Mouse (Mus musculus): ENCODE data around the gene Ccdc149. TPM values are rescaled to one million over a fixed set of nuclear protein-coding genes. Genes with fewer than 3 reads are reported as not detected.

Ccdc149 gene
- polyA plus RNA-seq, 1 experiment from 2014 or later, result 2.8 TPM

GRCm38 (mm10) chr5:52459308-52459707 lies 12.0 kb downstream of the Ccdc149 start:
- no peak for ATAC-seq
- H3K9me3 ChIP-seq (ENCODE audit: control insufficient read depth, low read length), result no peaks in the 10 kb centered on the region
- H3K27ac ChIP-seq (ENCODE audit: low read length), result no peak overlapping the region
- no peaks in the 10 kb centered on the region for H3K4me1 ChIP-seq (ENCODE audit: control insufficient read depth, insufficient read depth, low read length)
- 87% methylated on average over 4 of the region's 4 CpGs for WGBS
- no peak overlapping the region for H3K4me2 ChIP-seq (ENCODE audit: low read depth, low read length)
- H3K36me3 ChIP-seq (ENCODE audit: control insufficient read depth, insufficient read depth, low read length), result no peaks in the 10 kb centered on the region
- H3K9ac ChIP-seq (ENCODE audit: low read depth, low read length), result no peak overlapping the region
- H3K4me3 ChIP-seq (ENCODE audit: low read length), result no peak overlapping the region
- H3K27me3 ChIP-seq (replicated peaks; ENCODE audit: control insufficient read depth, insufficient read depth, low read length), result no peaks in the 10 kb centered on the region

- no peaks in the 10 kb centered on the region for H3K36me3 ChIP-seq (ENCODE audit: control insufficient read depth, insufficient read depth, low read length)
- no peak for ATAC-seq
- H3K4me1 ChIP-seq (ENCODE audit: control insufficient read depth, insufficient read depth, low read length), result no peaks in the 10 kb centered on the region
- no peaks in the 10 kb centered on the region for H3K9me3 ChIP-seq (ENCODE audit: control insufficient read depth, low read length)
- H3K4me3 ChIP-seq (ENCODE audit: low read length), result no peak overlapping the region
- H3K9ac ChIP-seq (ENCODE audit: low read depth, low read length), result no peak overlapping the region
- H3K4me2 ChIP-seq (ENCODE audit: low read depth, low read length), result no peak overlapping the region
- 71% methylated on average over 6 of the region's 6 CpGs for WGBS
- no peak overlapping the region for H3K27ac ChIP-seq (ENCODE audit: low read length)
- H3K27me3 ChIP-seq (replicated peaks; ENCODE audit: control insufficient read depth, insufficient read depth, low read length), result no peaks in the 10 kb centered on the region
Measured at GRCm38 (mm10) chr5:52457154-52457553, 14.2 kb downstream of the Ccdc149 start.

GRCm38 (mm10) chr5:52450821-52451220 lies 20.5 kb downstream of the Ccdc149 start:
- Histone ChIP-seq H3K4me2 (ENCODE audit: low read depth, low read length) (no peak overlapping the region), H3K4me3 (ENCODE audit: low read length) (no peak overlapping the region), H3K27me3 (replicated peaks; ENCODE audit: control insufficient read depth, insufficient read depth, low read length) (no peaks in the 10 kb centered on the region), H3K27ac (ENCODE audit: low read length) (no peak overlapping the region), H3K9me3 (ENCODE audit: control insufficient read depth, low read length) (no peaks in the 10 kb centered on the region), H3K4me1 (ENCODE audit: control insufficient read depth, insufficient read depth, low read length) (no peaks in the 10 kb centered on the region), H3K9ac (ENCODE audit: low read depth, low read length) (no peak overlapping the region), H3K36me3 (ENCODE audit: control insufficient read depth, insufficient read depth, low read length) (no peaks in the 10 kb centered on the region)
- WGBS, result 80% methylated on average over 9 of the region's 9 CpGs
- ATAC-seq, result no peak

- Histone ChIP-seq H3K27me3 (replicated peaks; ENCODE audit: control insufficient read depth, insufficient read depth, low read length) (no peaks in the 10 kb centered on the region), H3K4me3 (ENCODE audit: low read length) (no peak overlapping the region), H3K9ac (ENCODE audit: low read depth, low read length) (no peak overlapping the region), H3K4me2 (ENCODE audit: low read depth, low read length) (no peak overlapping the region), H3K9me3 (ENCODE audit: control insufficient read depth, low read length) (no peaks in the 10 kb centered on the region), H3K27ac (ENCODE audit: low read length) (no peak overlapping the region), H3K36me3 (ENCODE audit: control insufficient read depth, insufficient read depth, low read length) (no peaks in the 10 kb centered on the region), H3K4me1 (ENCODE audit: control insufficient read depth, insufficient read depth, low read length) (no peaks in the 10 kb centered on the region)
- no peak for ATAC-seq
- WGBS, result 76% methylated on average over 8 of the region's 8 CpGs
Measured at GRCm38 (mm10) chr5:52449187-52449586, 22.1 kb downstream of the Ccdc149 start.

GRCm38 (mm10) chr5:52440278-52440677 lies 31.0 kb downstream of the Ccdc149 start:
- ATAC-seq, result no peak
- no peak overlapping the region for H3K27ac ChIP-seq (ENCODE audit: low read length)
- no peaks in the 10 kb centered on the region for H3K36me3 ChIP-seq (ENCODE audit: control insufficient read depth, insufficient read depth, low read length)
- WGBS, result 66% methylated on average over 11 of the region's 11 CpGs
- no peaks in the 10 kb centered on the region for H3K27me3 ChIP-seq (replicated peaks; ENCODE audit: control insufficient read depth, insufficient read depth, low read length)
- no peak overlapping the region for H3K9ac ChIP-seq (ENCODE audit: low read depth, low read length)
- H3K4me3 ChIP-seq (ENCODE audit: low read length), result no peak overlapping the region
- no peaks in the 10 kb centered on the region for H3K4me1 ChIP-seq (ENCODE audit: control insufficient read depth, insufficient read depth, low read length)
- no peak overlapping the region for H3K4me2 ChIP-seq (ENCODE audit: low read depth, low read length)
- no peaks in the 10 kb centered on the region; the same call in 1 of the 2 replicates for H3K9me3 ChIP-seq (ENCODE audit: control insufficient read depth, low read length)

- Histone ChIP-seq H3K27me3 (replicated peaks; ENCODE audit: control insufficient read depth, insufficient read depth, low read length) (no peaks in the 10 kb centered on the region), H3K4me3 (ENCODE audit: low read length) (no peak overlapping the region), H3K4me1 (ENCODE audit: control insufficient read depth, insufficient read depth, low read length) (no peaks in the 10 kb centered on the region), H3K9ac (ENCODE audit: low read depth, low read length) (no peak overlapping the region), H3K27ac (ENCODE audit: low read length) (no peak overlapping the region), H3K36me3 (ENCODE audit: control insufficient read depth, insufficient read depth, low read length) (no peaks in the 10 kb centered on the region), H3K4me2 (ENCODE audit: low read depth, low read length) (no peak overlapping the region), H3K9me3 (ENCODE audit: control insufficient read depth, low read length) (no peaks in the 10 kb centered on the region; the same call in 1 of the 2 replicates)
- 77% methylated on average over 7 of the region's 7 CpGs for WGBS
- ATAC-seq, result no peak
Measured at GRCm38 (mm10) chr5:52438946-52439345, 32.4 kb downstream of the Ccdc149 start.

- Histone ChIP-seq H3K9me3 (ENCODE audit: control insufficient read depth, low read length) (no peaks in the 10 kb centered on the region), H3K4me1 (ENCODE audit: control insufficient read depth, insufficient read depth, low read length) (no peaks in the 10 kb centered on the region), H3K36me3 (ENCODE audit: control insufficient read depth, insufficient read depth, low read length) (no peaks in the 10 kb centered on the region), H3K27me3 (replicated peaks; ENCODE audit: control insufficient read depth, insufficient read depth, low read length) (no peaks in the 10 kb centered on the region), H3K4me3 (ENCODE audit: low read length) (no peak overlapping the region), H3K9ac (ENCODE audit: low read depth, low read length) (no peak overlapping the region), H3K27ac (ENCODE audit: low read length) (no peak overlapping the region), H3K4me2 (ENCODE audit: low read depth, low read length) (no peak overlapping the region)
- WGBS, result 76% methylated on average over 6 of the region's 6 CpGs
- no peak for ATAC-seq
Measured at GRCm38 (mm10) chr5:52435533-52435932, 35.8 kb downstream of the Ccdc149 start.

GRCm38 (mm10) chr5:52431276-52431844 lies 40.0 kb downstream of the Ccdc149 start:
- no peaks in the 10 kb centered on the region for H3K27me3 ChIP-seq (replicated peaks; ENCODE audit: control insufficient read depth, insufficient read depth, low read length)
- peak; percentile 70 for ATAC-seq
- no peaks in the 10 kb centered on the region for H3K9me3 ChIP-seq (ENCODE audit: control insufficient read depth, low read length)
- H3K4me2 ChIP-seq (ENCODE audit: low read depth, low read length), result no peak overlapping the region
- no peak overlapping the region for H3K27ac ChIP-seq (ENCODE audit: low read length)
- H3K4me3 ChIP-seq (ENCODE audit: low read length), result no peak overlapping the region
- no peaks in the 10 kb centered on the region for H3K4me1 ChIP-seq (ENCODE audit: control insufficient read depth, insufficient read depth, low read length)
- WGBS, result 44% methylated on average over 8 of the region's 8 CpGs
- no peaks in the 10 kb centered on the region for H3K36me3 ChIP-seq (ENCODE audit: control insufficient read depth, insufficient read depth, low read length)
- no peak overlapping the region for H3K9ac ChIP-seq (ENCODE audit: low read depth, low read length)

GRCm38 (mm10) chr5:52429731-52430480 lies 41.4 kb downstream of the Ccdc149 start:
- Histone ChIP-seq H3K4me3 (ENCODE audit: low read length) (no peak overlapping the region), H3K4me1 (ENCODE audit: control insufficient read depth, insufficient read depth, low read length) (no peaks in the 10 kb centered on the region), H3K4me2 (ENCODE audit: low read depth, low read length) (no peak overlapping the region), H3K9ac (ENCODE audit: low read depth, low read length) (no peak overlapping the region), H3K9me3 (ENCODE audit: control insufficient read depth, low read length) (no peaks in the 10 kb centered on the region), H3K36me3 (ENCODE audit: control insufficient read depth, insufficient read depth, low read length) (no peaks in the 10 kb centered on the region), H3K27ac (ENCODE audit: low read length) (no peak overlapping the region), H3K27me3 (replicated peaks; ENCODE audit: control insufficient read depth, insufficient read depth, low read length) (no peaks in the 10 kb centered on the region)
- ATAC-seq, result no peak
- WGBS, result 71% methylated on average over 14 of the region's 14 CpGs
